Mouse (Mus musculus): ENCODE measurements at regions not wholly inside any gene's neighbourhood (a gene's known extent, or its start where the extent isn't known, plus 50 kb on each side); places are given as distances from the start of the nearest gene placed in this dataset.

DNA sequence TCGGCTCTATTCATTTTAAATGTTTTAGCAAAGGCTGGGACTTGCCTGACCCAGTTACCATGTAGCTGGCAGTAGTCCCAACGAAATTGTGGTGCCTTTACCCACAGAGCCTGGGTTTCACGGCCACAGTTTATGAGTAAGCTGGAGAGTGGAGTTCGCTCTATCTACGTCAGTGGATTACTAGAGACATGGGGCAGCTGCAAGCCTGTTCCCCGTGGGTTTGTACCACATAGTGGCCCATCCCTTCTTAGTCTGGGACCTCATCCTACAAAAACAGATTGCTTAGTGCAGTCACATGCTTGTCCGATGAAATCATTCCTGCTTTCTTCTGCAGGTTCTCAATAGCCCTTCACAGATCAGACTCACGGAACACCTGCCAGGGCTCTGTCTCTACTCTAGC lies 123.7 kb downstream of the Rdh14 start:
- Histone ChIP-seq H3K27me3 (replicated peaks) (no peaks in the 10 kb centered on the region), H3K4me1 (ENCODE audit: control insufficient read depth in 1 of 2, insufficient read depth in 2 of 2) (peaks cover 0 to 6% of the 10 kb centered on the region in 2 experiments; a peak in 1 of 4 replicates), H3K9me3 (replicated peaks; ENCODE audit: low read length) (no peaks in the 10 kb centered on the region), H3K27ac (ENCODE audit: insufficient read depth, low read depth) (no peak overlapping the region), H3K79me2 (replicated peaks; ENCODE audit: control insufficient read depth, extremely low read depth, insufficient read depth, poor library complexity, severe bottlenecking) (no peaks in the 10 kb centered on the region), H3K9ac (ENCODE audit: insufficient read depth, low read depth) (no peak overlapping the region), H3K36me3 (replicated peaks in 1 of 2; ENCODE audit: control insufficient read depth in 1 of 2, insufficient read depth in 1 of 2, low read length in 1 of 2) (no peaks in the 10 kb centered on the region), H3K4me2 (ENCODE audit: insufficient read depth, low read depth, poor library complexity, severe bottlenecking) (no peak overlapping the region), H3K4me3 (replicated peaks in 1 of 3; ENCODE audit: low read depth in 2 of 3, low read length in 2 of 3, poor library complexity in 1 of 3) (no peak overlapping the region)
- DNase-seq (ENCODE audit: extremely low read depth): no peak
- dilution Hi-C loops (cut with MboI; ENCODE audit: extremely low pct_ligation_motif_present, extremely low pct_unique_long_range_greater_than_20kb, low sequenced_read_pairs): no loop called here
- in situ Hi-C loops (cut with MboI; ENCODE audit: low pct_ligation_motif_present, low pct_unique_long_range_greater_than_20kb, low sequenced_read_pairs): no loop called here
- TF ChIP-seq TBP (conservative IDR thresholded peaks at IDR 0.05; ENCODE audit: low read depth, low read length): no peak

DNA sequence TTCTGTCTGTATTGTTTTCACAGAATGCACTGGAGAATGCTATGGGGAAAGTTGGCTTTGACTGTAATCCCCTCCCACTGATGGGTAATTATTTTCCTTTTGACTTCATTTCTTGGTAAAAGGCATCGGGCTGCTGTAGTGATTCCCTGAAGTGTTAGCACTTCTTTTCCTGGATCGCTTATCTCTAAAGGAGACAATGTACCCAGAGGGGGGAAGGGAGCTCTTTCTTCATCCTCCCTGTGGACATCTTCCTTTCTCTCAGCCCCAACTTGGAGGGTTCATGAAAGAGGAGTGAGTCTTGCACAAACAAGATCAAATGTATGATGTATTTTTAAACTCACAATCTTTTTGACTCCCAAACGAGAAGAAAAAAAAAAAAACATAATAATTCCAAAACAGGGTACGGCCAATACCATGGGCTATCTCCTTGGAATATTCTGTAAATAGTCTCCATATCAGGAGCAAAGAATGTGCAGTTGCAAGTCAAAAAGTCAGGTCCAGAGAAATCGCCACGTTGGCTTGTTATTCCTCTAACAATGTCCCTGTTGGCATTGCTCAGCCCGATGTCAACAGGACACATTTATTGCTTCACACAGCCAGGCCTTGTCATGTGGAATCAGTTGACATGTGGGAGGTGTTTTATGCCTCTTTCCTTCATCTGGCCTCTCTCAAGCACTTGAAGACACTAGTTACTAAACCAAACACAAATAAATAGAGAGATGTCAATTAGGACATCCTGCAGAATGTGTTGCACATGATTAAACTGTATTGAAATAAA lies 134.1 kb downstream of the Rdh14 start:
- H3K9ac ChIP-seq (ENCODE audit: insufficient read depth, low read depth): no peak overlapping the region
- DNase-seq (ENCODE audit: extremely low read depth): no peak
- dilution Hi-C loops (cut with MboI; ENCODE audit: extremely low pct_ligation_motif_present, extremely low pct_unique_long_range_greater_than_20kb, low sequenced_read_pairs): no loop called here
- no peak overlapping the region for H3K4me3 ChIP-seq (replicated peaks in 1 of 3; ENCODE audit: low read depth in 2 of 3, low read length in 2 of 3, poor library complexity in 1 of 3)
- no peaks in the 10 kb centered on the region for H3K79me2 ChIP-seq (replicated peaks; ENCODE audit: control insufficient read depth, extremely low read depth, insufficient read depth, poor library complexity, severe bottlenecking)
- no peaks in the 10 kb centered on the region for H3K4me1 ChIP-seq (ENCODE audit: control insufficient read depth in 1 of 2, insufficient read depth in 2 of 2)
- H3K27me3 ChIP-seq (replicated peaks): no peaks in the 10 kb centered on the region
- TF ChIP-seq MAFK (IDR thresholded peaks at IDR 0.05; ENCODE audit: insufficient replicate concordance, low read length): no peak
- TF ChIP-seq MYC (IDR thresholded peaks at IDR 0.05; ENCODE audit: low read depth, low read length): no peak
- no peak for TF ChIP-seq MXI1 (IDR thresholded peaks at IDR 0.05; ENCODE audit: low read depth, low read length)
- no peak for TF ChIP-seq E2F4 (IDR thresholded peaks at IDR 0.05; ENCODE audit: insufficient replicate concordance, low read depth, low read length)
- no peak for TF ChIP-seq JUND (conservative IDR thresholded peaks at IDR 0.05; ENCODE audit: low read depth, low read length)
- no peak for TF ChIP-seq NELFE (IDR thresholded peaks at IDR 0.05; ENCODE audit: low read depth, low read length)
- TF ChIP-seq ZKSCAN1 (IDR thresholded peaks at IDR 0.05; ENCODE audit: borderline replicate concordance, low read depth, low read length): no peak
- no peak for TF ChIP-seq ZMIZ1 (IDR thresholded peaks at IDR 0.05; ENCODE audit: low read depth, low read length)
- no peak for TF ChIP-seq ELF1 (IDR thresholded peaks at IDR 0.05; ENCODE audit: low read depth, low read length)
- in situ Hi-C loops (cut with MboI; ENCODE audit: low pct_ligation_motif_present, low pct_unique_long_range_greater_than_20kb, low sequenced_read_pairs): no loop called here
- no peaks in the 10 kb centered on the region for H3K9me3 ChIP-seq (replicated peaks; ENCODE audit: low read length)
- no peak overlapping the region for H3K4me2 ChIP-seq (ENCODE audit: insufficient read depth, low read depth, poor library complexity, severe bottlenecking)
- H3K36me3 ChIP-seq (replicated peaks in 1 of 2; ENCODE audit: control insufficient read depth in 1 of 2, insufficient read depth in 1 of 2, low read length in 1 of 2): no peaks in the 10 kb centered on the region
- H3K27ac ChIP-seq (ENCODE audit: insufficient read depth, low read depth): no peak overlapping the region

DNA sequence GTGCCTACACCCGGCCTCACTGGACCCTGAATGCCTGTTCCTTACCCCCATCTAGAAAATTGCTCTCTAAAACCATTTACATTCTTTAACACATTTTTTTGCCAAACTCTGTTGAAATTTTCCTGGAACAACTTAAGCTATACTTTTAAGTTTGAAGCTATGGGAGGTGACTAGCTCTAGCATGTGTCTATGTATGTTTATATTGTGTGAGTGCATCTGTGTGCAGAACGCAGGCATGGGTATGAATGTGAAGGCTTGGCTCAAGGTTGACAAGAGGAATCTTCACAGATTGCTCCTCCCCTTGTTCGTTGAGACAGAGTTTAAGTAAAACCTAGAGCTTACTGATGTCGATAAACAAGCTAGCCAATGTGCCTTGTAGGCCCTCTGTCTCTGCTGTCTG lies 135.4 kb downstream of the Rdh14 start:
- Histone ChIP-seq H3K79me2 (replicated peaks; ENCODE audit: control insufficient read depth, extremely low read depth, insufficient read depth, poor library complexity, severe bottlenecking) (no peaks in the 10 kb centered on the region), H3K4me2 (ENCODE audit: insufficient read depth, low read depth, poor library complexity, severe bottlenecking) (no peak overlapping the region), H3K4me1 (ENCODE audit: control insufficient read depth in 1 of 2, insufficient read depth in 2 of 2) (no peaks in the 10 kb centered on the region), H3K9me3 (replicated peaks; ENCODE audit: low read length) (no peaks in the 10 kb centered on the region), H3K36me3 (replicated peaks in 1 of 2; ENCODE audit: control insufficient read depth in 1 of 2, insufficient read depth in 1 of 2, low read length in 1 of 2) (no peaks in the 10 kb centered on the region), H3K9ac (ENCODE audit: insufficient read depth, low read depth) (no peak overlapping the region), H3K27ac (ENCODE audit: insufficient read depth, low read depth) (no peak overlapping the region), H3K4me3 (replicated peaks in 1 of 3; ENCODE audit: low read depth in 2 of 3, low read length in 2 of 3, poor library complexity in 1 of 3) (no peak overlapping the region), H3K27me3 (replicated peaks) (no peaks in the 10 kb centered on the region)
- DNase-seq (ENCODE audit: extremely low read depth): no peak
- no peak for TF ChIP-seq TCF12 (IDR thresholded peaks at IDR 0.05; ENCODE audit: low read depth, low read length)
- TF ChIP-seq NELFE (IDR thresholded peaks at IDR 0.05; ENCODE audit: low read depth, low read length): no peak
- no peak for TF ChIP-seq ZMIZ1 (IDR thresholded peaks at IDR 0.05; ENCODE audit: low read depth, low read length)
- no peak for TF ChIP-seq HCFC1 (IDR thresholded peaks at IDR 0.05; ENCODE audit: low read depth, low read length)
- no peak for TF ChIP-seq POLR2AphosphoS2 (IDR thresholded peaks at IDR 0.05; ENCODE audit: low read depth, low read length)
- in situ Hi-C loops (cut with MboI; ENCODE audit: low pct_ligation_motif_present, low pct_unique_long_range_greater_than_20kb, low sequenced_read_pairs) (no loop called here), dilution Hi-C loops (cut with MboI; ENCODE audit: extremely low pct_ligation_motif_present, extremely low pct_unique_long_range_greater_than_20kb, low sequenced_read_pairs) (no loop called here)

Measured in CH12.LX (cell line).